Mouse (Mus musculus): Measurements from ENCODE around the gene Cds2. TPM values are rescaled to one million over a fixed set of nuclear protein-coding genes. Genes with fewer than 3 reads are reported as not detected.
"Not testable (repeated sequence)": the region's sequence is repeated elsewhere in the genome, so short reads cannot be mapped to it uniquely, and the experiment has no call there.

Gene Cds2
- total RNA-seq, 1 experiment from 2014 or later = 13.4 TPM

- no peak for ATAC-seq (replicated peaks in 1 of 2; ENCODE audit: insufficient read depth in 1 of 2, low FRiP score in 2 of 2, low TSS enrichment in 1 of 2, low read depth in 1 of 2, poor library complexity in 2 of 2, severe bottlenecking in 2 of 2)
These were observed 19.7 kb downstream of the Cds2 start for GRCm38 (mm10) chr2:132282453-132283174.

- ATAC-seq (replicated peaks in 1 of 2; ENCODE audit: insufficient read depth in 1 of 2, low FRiP score in 2 of 2, low TSS enrichment in 1 of 2, low read depth in 1 of 2, poor library complexity in 2 of 2, severe bottlenecking in 2 of 2) = no peak
These were observed 20.5 kb downstream of the Cds2 start for GRCm38 (mm10) chr2:132283236-132284070.

GRCm38 (mm10) chr2:132284492-132285139 lies 21.7 kb downstream of the Cds2 start:
- peak; percentile 54 to 68 for ATAC-seq (replicated peaks in 1 of 2; ENCODE audit: insufficient read depth in 1 of 2, low FRiP score in 2 of 2, low TSS enrichment in 1 of 2, low read depth in 1 of 2, poor library complexity in 2 of 2, severe bottlenecking in 2 of 2)

- ATAC-seq (replicated peaks in 1 of 2; ENCODE audit: insufficient read depth in 1 of 2, low FRiP score in 2 of 2, low TSS enrichment in 1 of 2, low read depth in 1 of 2, poor library complexity in 2 of 2, severe bottlenecking in 2 of 2) = not testable (repeated sequence)
These were observed 22.8 kb downstream of the Cds2 start for GRCm38 (mm10) chr2:132285722-132286121.

- ATAC-seq (replicated peaks in 1 of 2; ENCODE audit: insufficient read depth in 1 of 2, low FRiP score in 2 of 2, low TSS enrichment in 1 of 2, low read depth in 1 of 2, poor library complexity in 2 of 2, severe bottlenecking in 2 of 2) = no peak
These were observed 23.6 kb downstream of the Cds2 start for GRCm38 (mm10) chr2:132286376-132287076.

- not testable (repeated sequence) for ATAC-seq (replicated peaks in 1 of 2; ENCODE audit: insufficient read depth in 1 of 2, low FRiP score in 2 of 2, low TSS enrichment in 1 of 2, low read depth in 1 of 2, poor library complexity in 2 of 2, severe bottlenecking in 2 of 2)
These were observed 26.3 kb downstream of the Cds2 start for GRCm38 (mm10) chr2:132289213-132289612.

- ATAC-seq (replicated peaks in 1 of 2; ENCODE audit: insufficient read depth in 1 of 2, low FRiP score in 2 of 2, low TSS enrichment in 1 of 2, low read depth in 1 of 2, poor library complexity in 2 of 2, severe bottlenecking in 2 of 2) = no peak
These were observed 27.9 kb downstream of the Cds2 start for GRCm38 (mm10) chr2:132290808-132291207.

GRCm38 (mm10) chr2:132291265-132291664 lies 28.3 kb downstream of the Cds2 start:
- no peak for ATAC-seq (replicated peaks in 1 of 2; ENCODE audit: insufficient read depth in 1 of 2, low FRiP score in 2 of 2, low TSS enrichment in 1 of 2, low read depth in 1 of 2, poor library complexity in 2 of 2, severe bottlenecking in 2 of 2)

- no peak for ATAC-seq (replicated peaks in 1 of 2; ENCODE audit: insufficient read depth in 1 of 2, low FRiP score in 2 of 2, low TSS enrichment in 1 of 2, low read depth in 1 of 2, poor library complexity in 2 of 2, severe bottlenecking in 2 of 2)
These were observed 29.1 kb downstream of the Cds2 start for GRCm38 (mm10) chr2:132292083-132292482.

GRCm38 (mm10) chr2:132293694-132294450 lies 30.9 kb downstream of the Cds2 start:
- peak in 1 of 2 experiments; percentile 32; a peak in 2 of 4 replicates for ATAC-seq (replicated peaks in 1 of 2; ENCODE audit: insufficient read depth in 1 of 2, low FRiP score in 2 of 2, low TSS enrichment in 1 of 2, low read depth in 1 of 2, poor library complexity in 2 of 2, severe bottlenecking in 2 of 2)

- ATAC-seq (replicated peaks in 1 of 2; ENCODE audit: insufficient read depth in 1 of 2, low FRiP score in 2 of 2, low TSS enrichment in 1 of 2, low read depth in 1 of 2, poor library complexity in 2 of 2, severe bottlenecking in 2 of 2) = no peak
These were observed 35.3 kb downstream of the Cds2 start for GRCm38 (mm10) chr2:132298250-132298649.

- no peak for ATAC-seq (replicated peaks in 1 of 2; ENCODE audit: insufficient read depth in 1 of 2, low FRiP score in 2 of 2, low TSS enrichment in 1 of 2, low read depth in 1 of 2, poor library complexity in 2 of 2, severe bottlenecking in 2 of 2)
These were observed 38.5 kb downstream of the Cds2 start for GRCm38 (mm10) chr2:132301436-132301835.

- ATAC-seq (replicated peaks in 1 of 2; ENCODE audit: insufficient read depth in 1 of 2, low FRiP score in 2 of 2, low TSS enrichment in 1 of 2, low read depth in 1 of 2, poor library complexity in 2 of 2, severe bottlenecking in 2 of 2) = no peak; a peak in 1 of 4 replicates
These were observed 42.2 kb downstream of the Cds2 start for GRCm38 (mm10) chr2:132305165-132305564.

- peak; percentile 37 to 63; a peak in 2 of 4 replicates for ATAC-seq (replicated peaks in 1 of 2; ENCODE audit: insufficient read depth in 1 of 2, low FRiP score in 2 of 2, low TSS enrichment in 1 of 2, low read depth in 1 of 2, poor library complexity in 2 of 2, severe bottlenecking in 2 of 2)
These were observed 43.0 kb downstream of the Cds2 start for GRCm38 (mm10) chr2:132305988-132306387.

GRCm38 (mm10) chr2:132307213-132307843 lies 44.4 kb downstream of the Cds2 start:
- no peak for ATAC-seq (replicated peaks in 1 of 2; ENCODE audit: insufficient read depth in 1 of 2, low FRiP score in 2 of 2, low TSS enrichment in 1 of 2, low read depth in 1 of 2, poor library complexity in 2 of 2, severe bottlenecking in 2 of 2)

- ATAC-seq (replicated peaks in 1 of 2; ENCODE audit: insufficient read depth in 1 of 2, low FRiP score in 2 of 2, low TSS enrichment in 1 of 2, low read depth in 1 of 2, poor library complexity in 2 of 2, severe bottlenecking in 2 of 2) = no peak
These were observed 45.9 kb downstream of the Cds2 start for GRCm38 (mm10) chr2:132308829-132309228.
